Mouse (Mus musculus) forebrain, postnatal 0 days (tissue): Measurements from ENCODE around the gene Slc18a2. TPM values are rescaled to one million over a fixed set of nuclear protein-coding genes. Genes with fewer than 3 reads are reported as not detected.

Experiments used
- ATAC-seq: fragments of 200-750 bp; cut with Nextera tagmentation; 2 replicates; pipeline ENCODE4 v1.8.0; 2017; ENCODE audit warnings: mild to moderate bottlenecking, moderate library complexity
- DNase-seq: peaks from one replicate; pipeline ENCODE4 v3.0.0-alpha.2; 2015
- H3K27ac ChIP-seq: fragments of 300-500 bp; sonication (generic); 2 replicates; pipeline ENCODE4 v1.5.1; 2014; ENCODE audit warnings: low read depth, mild to moderate bottlenecking, antibody characterized with exemption, low read length, moderate library complexity, mixed read lengths
- H3K27me3 ChIP-seq: fragments of 300-500 bp; sonication (generic); 2 replicates; pipeline ENCODE4 v1.6.1; 2014; ENCODE audit warnings: mild to moderate bottlenecking, low read length, mixed read lengths; ENCODE audit not compliant: insufficient read depth
- H3K36me3 ChIP-seq: fragments of 300-500 bp; sonication (generic); 2 replicates; pipeline ENCODE4 v1.6.1; 2014; ENCODE audit warnings: mild to moderate bottlenecking, moderate library complexity; ENCODE audit not compliant: insufficient read depth
- H3K4me1 ChIP-seq: fragments of 300-500 bp; sonication (generic); 2 replicates; pipeline ENCODE4 v1.6.1; 2014; ENCODE audit warnings: antibody characterized with exemption; ENCODE audit not compliant: insufficient read depth
- H3K4me2 ChIP-seq: fragments of 300-500 bp; sonication (generic); 2 replicates; pipeline ENCODE4 v1.6.1; 2014; ENCODE audit warnings: low read depth, mild to moderate bottlenecking, moderate library complexity
- H3K4me3 ChIP-seq: fragments of 300-500 bp; sonication (generic); 2 replicates; pipeline ENCODE4 v1.5.1; 2014; ENCODE audit warnings: low read depth, low read length, mixed read lengths
- H3K9ac ChIP-seq: fragments of 300-500 bp; sonication (generic); 2 replicates; pipeline ENCODE4 v1.6.1; 2014; ENCODE audit warnings: mild to moderate bottlenecking
- H3K9me3 ChIP-seq: fragments of 300-500 bp; sonication (generic); 2 replicates; pipeline ENCODE4 v1.6.1; 2016; ENCODE audit warnings: low read length
- CTCF ChIP-seq: sonication (generic); IDR thresholded peaks from 2 replicates; pipeline ENCODE4 v1.5.1; 2016; ENCODE audit warnings: antibody characterized with exemption, control low read depth, low read depth
- WGBS: fragments of 180-500 bp; shearing (Covaris S2); extraction: QIAGEN DNeasy Blood & Tissue Kit; methylation state at CpG from one replicate; pipeline ENCODE4 v1.1.7; 2014; 5-methylcytosine and 5-hydroxymethylcytosine counted together
- polyA plus RNA-seq: library from polyadenylated mRNA; unstranded; fragments of >200 nt; fragmentation: Nextera tagmentation; extraction: Ambion mirVana; gene quantifications from 2 replicates; pipeline ENCODE4 v1.2.1, GENCODE M21; 2015
- total RNA-seq: library from RNA; depleted of rRNA; stranded (reverse); fragments of >200 nt; gene quantifications from 2 replicates; pipeline ENCODE4 v1.2.3, GENCODE M21; 2014; rRNA removed

Slc18a2 gene
- total RNA-seq (7.8 and 9.3 TPM in 2 replicates), polyA plus RNA-seq (7.7 and 15.0 TPM in 2 replicates)

DNA sequence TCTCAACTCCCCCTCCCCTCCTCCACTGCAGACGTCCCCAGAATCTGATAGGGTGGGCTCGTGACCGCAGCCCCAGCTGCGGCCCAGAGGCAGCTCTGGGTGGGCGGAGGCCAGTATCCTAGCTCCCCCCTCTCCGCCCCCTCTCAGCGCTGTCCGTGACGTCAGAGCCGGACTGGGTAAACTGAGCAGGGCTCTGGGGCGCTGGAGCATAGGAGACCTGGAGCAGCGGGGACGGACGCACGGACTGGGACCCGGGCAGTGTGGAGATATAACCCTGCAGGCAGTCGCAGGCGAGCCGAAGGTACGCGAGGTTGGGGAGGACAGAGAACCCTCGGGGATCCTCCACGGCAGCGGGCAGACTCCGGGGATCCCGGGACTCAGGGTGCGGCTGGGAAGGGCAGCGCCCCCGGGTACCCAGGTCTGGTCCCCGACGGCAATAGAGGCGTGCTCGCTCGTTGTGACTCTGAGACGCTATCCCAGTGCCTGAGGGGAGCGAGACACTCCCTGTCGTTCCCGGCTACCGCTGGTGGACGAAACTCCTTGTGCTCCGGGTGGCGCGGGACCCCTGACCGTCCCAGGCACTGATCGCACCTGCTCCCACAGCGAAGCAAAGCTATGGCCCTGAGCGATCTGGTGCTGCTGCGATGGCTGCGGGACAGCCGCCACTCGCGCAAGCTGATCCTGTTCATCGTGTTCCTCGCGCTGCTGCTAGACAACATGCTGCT lies at the start of gene Slc18a2:
Slc18a2 (plus strand) TSS at position 179 of the 725 bp plus-strand sequence.
- H3K9ac ChIP-seq: peak within 1 kb of the TSS; percentile 48

DNA sequence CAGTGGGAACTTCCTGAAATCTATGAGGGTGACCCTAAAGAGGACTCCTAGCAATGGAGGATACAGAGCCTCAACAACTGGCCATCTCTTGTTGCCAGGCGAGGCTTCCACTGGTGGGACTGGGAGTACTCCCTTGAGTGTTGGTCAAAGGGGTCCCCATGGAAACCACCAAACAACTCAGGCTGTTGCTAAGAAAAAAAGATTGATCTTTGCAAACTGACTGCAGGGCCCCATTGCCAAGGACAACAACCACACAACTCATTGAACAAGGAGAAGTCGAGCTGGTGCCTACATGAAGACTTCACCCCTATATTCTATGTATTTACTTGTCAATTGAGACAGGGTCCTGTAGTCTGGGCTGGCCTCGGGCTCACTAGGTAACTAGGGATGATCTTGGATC lies 43.8 kb upstream of the Slc18a2 start:
- Histone ChIP-seq H3K27ac (no peak overlapping the region), H3K4me3 (no peak overlapping the region), H3K9me3 (no peaks in the 10 kb centered on the region), H3K9ac (no peak overlapping the region), H3K36me3 (no peaks in the 10 kb centered on the region), H3K27me3 (no peaks in the 10 kb centered on the region), H3K4me1 (no peaks in the 10 kb centered on the region), H3K4me2 (no peak overlapping the region)
- DNase-seq: no peak
- 79% methylated on average over 3 of the region's 3 CpGs for WGBS
- TF ChIP-seq CTCF: no peak
- no peak for ATAC-seq

More for the DNA sequence above, at the start of gene Slc18a2:
- no peaks in the 10 kb centered on the region; the same call in 1 of the 2 replicates for H3K4me1 ChIP-seq
- H3K4me2 ChIP-seq: peak within 1 kb of the TSS; percentile 67
- no peaks in the 10 kb centered on the region for H3K36me3 ChIP-seq
- H3K27ac ChIP-seq: no peak within 1 kb of the TSS
- WGBS: 2% methylated on average over 55 of the region's 55 CpGs
- H3K4me3 ChIP-seq: peak within 1 kb of the TSS; percentile 41
- ATAC-seq (peak; percentile 42), DNase-seq (peak; percentile 60)
- no peaks in the 10 kb centered on the region; the same call in 1 of the 2 replicates for H3K9me3 ChIP-seq
- no peaks in the 10 kb centered on the region; the same call in 1 of the 2 replicates for H3K27me3 ChIP-seq
- TF ChIP-seq CTCF: no peak

DNA sequence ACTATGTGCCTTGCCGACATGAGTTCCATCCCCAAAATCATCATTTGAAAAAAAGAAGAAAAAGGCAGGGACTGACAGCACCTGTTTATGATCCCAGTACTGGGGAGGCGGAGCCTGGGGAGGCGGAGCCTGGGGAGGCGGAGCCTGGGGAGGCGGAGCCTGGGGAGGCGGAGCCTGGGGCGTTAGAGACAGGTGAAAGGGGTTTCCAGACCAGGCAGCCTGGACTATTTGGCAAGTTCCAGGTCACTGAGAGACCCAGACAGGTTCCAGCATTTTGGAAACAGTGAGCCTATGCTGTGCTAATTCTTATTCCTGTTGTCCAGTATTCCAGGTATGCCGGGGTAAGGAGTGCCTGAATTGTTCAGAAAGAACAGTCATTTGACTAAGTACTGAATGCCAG lies 41.7 kb upstream of the Slc18a2 start, which contains the start of gene Kcnk18:
Kcnk18 (plus strand) TSS at position 224 of the 400 bp plus-strand sequence.
- Histone ChIP-seq H3K9ac (no peak within 1 kb of the TSS), H3K36me3 (no peaks in the 10 kb centered on the region), H3K4me1 (no peaks in the 10 kb centered on the region), H3K4me3 (no peak within 1 kb of the TSS), H3K27me3 (no peaks in the 10 kb centered on the region), H3K27ac (no peak within 1 kb of the TSS), H3K4me2 (no peak within 1 kb of the TSS), H3K9me3 (no peaks in the 10 kb centered on the region)
- 93% methylated on average over 8 of the region's 8 CpGs for WGBS
- ATAC-seq (no peak), DNase-seq (no peak)
- no peak for TF ChIP-seq CTCF

DNA sequence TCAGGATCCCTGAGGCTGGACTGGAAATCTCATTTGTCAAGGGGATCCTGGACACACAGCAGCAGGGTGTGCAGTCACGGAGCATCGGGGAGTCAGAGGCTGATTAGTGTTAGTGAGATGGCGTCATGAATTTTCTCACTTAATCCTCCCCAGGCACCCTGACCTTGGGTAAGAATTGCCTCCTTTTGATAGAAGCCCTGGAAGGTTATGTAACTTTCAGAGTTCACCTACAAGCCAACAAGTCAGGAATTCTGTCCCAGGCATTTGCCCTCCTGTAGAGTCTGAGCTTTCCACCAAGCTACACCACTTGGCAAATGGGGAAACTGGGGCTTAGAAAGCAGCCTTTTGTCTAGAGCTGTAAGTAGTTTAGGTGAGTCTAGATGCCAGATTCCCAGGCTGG lies 39.6 kb upstream of the Slc18a2 start:
- DNase-seq: no peak

DNA sequence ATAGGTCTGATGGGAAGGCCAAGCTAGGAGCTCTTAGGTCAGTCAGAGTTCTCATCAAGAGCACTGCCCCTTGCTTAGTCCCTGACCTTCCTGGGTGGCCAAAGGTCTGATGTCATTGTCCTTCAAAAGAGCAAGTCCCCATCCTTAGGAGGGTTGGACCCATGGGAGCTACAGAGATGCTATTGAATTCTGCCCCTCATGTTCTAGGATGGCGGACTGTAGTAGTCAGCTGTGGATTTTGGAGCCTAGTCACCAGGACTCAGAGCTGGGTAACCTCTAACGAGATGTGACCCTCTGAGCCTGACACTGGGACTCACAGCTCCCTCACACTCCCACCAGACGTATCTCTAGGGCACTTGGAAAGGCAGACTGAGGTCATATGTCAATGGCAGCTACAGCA lies 32.3 kb upstream of the Slc18a2 start:
- ATAC-seq (no peak), DNase-seq (no peak)
- Histone ChIP-seq H3K4me1 (no peaks in the 10 kb centered on the region), H3K27ac (no peak overlapping the region), H3K27me3 (no peaks in the 10 kb centered on the region), H3K9ac (no peak overlapping the region), H3K9me3 (no peaks in the 10 kb centered on the region), H3K4me2 (no peak overlapping the region), H3K36me3 (no peaks in the 10 kb centered on the region), H3K4me3 (no peak overlapping the region)
- no peak for TF ChIP-seq CTCF
- WGBS: 77% methylated on average over 3 of the region's 3 CpGs

More for the DNA sequence above, 39.6 kb upstream of the Slc18a2 start:
- H3K9ac ChIP-seq: no peak overlapping the region
- no peak overlapping the region for H3K4me3 ChIP-seq
- ATAC-seq: no peak
- H3K27me3 ChIP-seq: no peaks in the 10 kb centered on the region
- no peaks in the 10 kb centered on the region for H3K4me1 ChIP-seq
- no peak overlapping the region for H3K4me2 ChIP-seq
- no peaks in the 10 kb centered on the region for H3K36me3 ChIP-seq
- no peak overlapping the region for H3K27ac ChIP-seq
- no peak for TF ChIP-seq CTCF
- 62% methylated on average over 3 of the region's 3 CpGs for WGBS
- H3K9me3 ChIP-seq: no peaks in the 10 kb centered on the region

DNA sequence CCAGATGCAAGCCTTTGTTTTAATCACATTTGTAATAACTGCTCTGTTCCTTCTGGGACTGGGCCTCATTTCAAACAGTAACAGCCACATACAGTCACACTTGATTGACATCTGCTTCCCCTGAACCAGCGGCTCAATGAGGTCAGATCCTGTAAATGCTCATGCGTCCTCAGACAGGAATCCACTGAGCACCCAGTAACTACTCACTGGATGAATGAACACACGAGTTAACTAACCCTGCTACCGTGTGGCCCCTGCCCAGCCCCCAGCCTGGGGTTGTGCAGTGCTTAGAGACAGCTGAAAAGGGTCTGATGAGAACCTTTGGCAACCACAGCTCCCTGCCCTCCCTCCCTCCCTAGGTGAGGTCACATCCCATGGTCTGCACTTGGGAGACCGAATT lies 27.9 kb upstream of the Slc18a2 start:
- Histone ChIP-seq H3K9ac (no peak overlapping the region), H3K4me3 (no peak overlapping the region), H3K4me1 (no peaks in the 10 kb centered on the region), H3K27ac (no peak overlapping the region), H3K9me3 (no peaks in the 10 kb centered on the region), H3K36me3 (no peaks in the 10 kb centered on the region), H3K4me2 (no peak overlapping the region), H3K27me3 (no peaks in the 10 kb centered on the region)
- no peak for DNase-seq
- TF ChIP-seq CTCF: no peak
- 59% methylated on average over 5 of the region's 5 CpGs for WGBS
- no peak for ATAC-seq

DNA sequence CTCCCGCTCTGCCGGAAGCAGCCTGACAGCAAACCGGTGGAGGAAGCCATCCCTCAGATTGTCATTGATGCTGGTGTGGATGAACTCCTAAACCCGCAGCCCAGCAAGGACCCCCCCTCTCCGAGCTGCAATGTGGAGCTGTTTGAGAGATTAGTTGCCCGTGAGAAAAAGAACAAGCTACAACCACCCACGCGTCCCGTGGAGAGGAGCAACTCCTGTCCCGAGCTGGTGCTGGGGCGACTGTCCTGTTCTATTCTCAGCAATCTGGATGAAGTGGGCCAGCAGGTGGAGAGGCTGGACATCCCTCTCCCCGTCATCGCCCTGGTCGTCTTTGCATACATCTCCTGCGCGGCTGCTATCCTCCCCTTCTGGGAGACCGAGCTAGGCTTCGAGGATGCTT lies 25.7 kb upstream of the Slc18a2 start:
- Histone ChIP-seq H3K9ac (no peak overlapping the region), H3K36me3 (no peaks in the 10 kb centered on the region), H3K27me3 (no peaks in the 10 kb centered on the region), H3K9me3 (no peaks in the 10 kb centered on the region), H3K4me3 (no peak overlapping the region), H3K4me2 (no peak overlapping the region), H3K27ac (no peak overlapping the region), H3K4me1 (no peaks in the 10 kb centered on the region)
- DNase-seq: no peak
- 90% methylated on average over 18 of the region's 18 CpGs for WGBS
- TF ChIP-seq CTCF: no peak
- no peak for ATAC-seq
